Mouse (Mus musculus) lung, postnatal 36 days (tissue): Measurements from ENCODE around the gene Olfr209.
"Not testable (repeated sequence)": the region's sequence is repeated elsewhere in the genome, so short reads cannot be mapped to it uniquely, and the experiment has no call there.

ENCODE experiments used
- DNase-seq: peaks from one replicate; pipeline ENCODE4 v3.0.0; 2022; ENCODE audit warnings: mixed read lengths

Gene Olfr209

GRCm38 (mm10) chr16:59363893-59364292, at the start of gene Olfr209:
Olfr209 (minus strand) TSS chr16:59363993.
- no peak for DNase-seq

DNA sequence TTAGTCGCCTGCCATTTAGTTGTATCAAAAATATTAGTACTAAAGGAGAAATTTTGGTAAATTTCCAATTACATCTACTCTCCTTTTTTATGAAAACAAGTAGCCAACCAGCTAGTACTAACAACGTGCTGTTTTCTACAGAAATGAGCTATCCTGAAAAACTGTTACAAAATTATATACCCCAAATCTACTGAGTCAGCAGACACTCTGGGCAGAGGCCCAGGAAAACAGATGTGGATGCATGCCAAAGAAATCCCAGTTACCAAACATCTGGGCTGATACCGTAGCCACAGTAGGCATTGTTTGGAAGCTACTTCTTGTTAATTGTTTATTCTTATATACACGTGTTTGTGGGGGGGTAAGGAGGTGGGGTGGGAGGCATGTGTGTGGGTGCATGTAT, 49.7 kb upstream of the Olfr209 start:
- DNase-seq: no peak

DNA sequence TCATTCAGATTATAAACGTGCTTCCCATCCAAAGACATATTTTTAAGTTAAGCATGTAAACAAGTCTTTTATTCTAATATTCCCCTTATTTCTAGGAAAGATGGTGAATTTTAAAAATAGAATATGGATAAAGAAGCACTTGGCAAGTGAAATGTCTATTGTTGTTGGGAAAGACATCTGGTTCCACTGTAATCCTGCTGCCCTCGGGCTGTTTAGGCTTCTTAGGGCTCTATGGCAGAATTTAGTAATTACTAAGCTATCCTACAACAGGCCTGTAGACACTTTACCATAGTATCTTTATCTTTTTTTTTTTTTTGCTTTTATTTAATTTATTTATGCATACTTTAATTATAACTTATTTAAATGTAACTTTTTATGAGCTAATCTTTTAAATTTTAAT, 46.0 kb upstream of the Olfr209 start:
- no peak for DNase-seq

DNA sequence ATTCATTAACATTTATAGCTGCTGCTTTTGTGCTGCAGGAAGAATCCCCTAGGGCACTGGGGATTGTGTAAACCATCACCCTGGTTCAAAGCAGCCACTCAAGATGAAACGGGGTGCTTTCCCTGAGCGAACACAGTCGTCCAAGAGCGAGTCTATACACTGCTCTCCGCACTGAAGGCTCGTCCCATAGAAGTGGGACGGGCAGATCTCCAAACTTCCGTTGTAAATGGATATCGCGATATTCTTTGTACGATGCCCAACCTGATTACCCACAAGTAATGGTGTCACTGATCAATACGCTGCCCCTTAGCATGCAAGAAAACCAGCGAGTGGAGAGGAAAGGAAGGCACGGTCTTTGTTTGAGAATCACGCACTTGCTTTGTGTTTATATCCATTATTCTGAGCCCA, 45.6 kb upstream of the Olfr209 start:
- no peak for DNase-seq

- no peak for DNase-seq
These were observed 43.2 kb upstream of the Olfr209 start, which contains the start of gene Gabrr3 for GRCm38 (mm10) chr16:59407032-59407431. Gabrr3 (plus strand) TSS chr16:59407332.

- no peak for DNase-seq
These were observed 41.0 kb upstream of the Olfr209 start for GRCm38 (mm10) chr16:59404798-59405197.

GRCm38 (mm10) chr16:59403684-59404083, 39.9 kb upstream of the Olfr209 start:
- DNase-seq: peak; percentile 10

DNA sequence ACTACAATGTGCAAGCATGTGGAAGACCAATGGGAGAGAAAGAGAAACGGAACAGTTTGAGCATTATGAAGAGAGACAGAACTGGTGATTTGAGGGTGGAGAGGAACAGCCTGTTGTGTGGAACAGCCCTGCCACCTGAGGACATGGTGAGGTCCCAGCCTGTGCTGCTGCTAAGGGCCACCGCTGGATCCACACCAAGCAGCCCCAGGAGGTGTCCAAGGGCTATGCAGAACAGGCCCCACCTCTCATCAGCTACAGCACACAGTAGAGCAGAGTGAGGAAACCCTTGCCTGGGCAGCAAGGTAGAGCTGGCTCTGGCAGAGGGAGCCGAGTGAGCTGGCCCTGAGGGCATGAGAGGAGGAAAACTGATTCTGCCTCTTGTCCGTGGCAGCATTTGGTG, 38.2 kb upstream of the Olfr209 start:
- DNase-seq: no peak

DNA sequence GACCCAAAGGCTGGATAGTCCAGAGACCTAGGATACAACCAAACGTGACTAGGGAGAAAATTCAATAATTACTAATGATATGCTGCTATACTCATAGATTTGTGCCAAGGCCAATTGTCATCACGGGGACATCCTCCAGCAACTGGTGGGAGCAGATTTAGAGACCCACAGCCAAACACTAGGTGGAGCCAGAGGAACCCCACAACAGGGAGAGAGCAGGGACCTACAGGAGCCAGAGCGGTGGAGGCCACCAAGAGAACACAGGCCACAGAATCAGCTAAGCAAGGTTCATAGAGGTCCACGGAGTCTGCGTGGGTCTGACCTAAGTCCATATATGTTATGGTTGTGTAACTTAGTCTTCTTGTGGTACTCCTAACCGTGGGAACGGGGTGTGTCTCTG, 37.3 kb upstream of the Olfr209 start:
- no peak for DNase-seq

- no peak for DNase-seq
These were observed 29.5 kb upstream of the Olfr209 start for GRCm38 (mm10) chr16:59393300-59393699.

- DNase-seq: no peak
These were observed 14.6 kb downstream of the Olfr209 start, which contains the start of gene Olfr206 for GRCm38 (mm10) chr16:59349146-59349545. Olfr206 (minus strand) TSS chr16:59349246.

DNA sequence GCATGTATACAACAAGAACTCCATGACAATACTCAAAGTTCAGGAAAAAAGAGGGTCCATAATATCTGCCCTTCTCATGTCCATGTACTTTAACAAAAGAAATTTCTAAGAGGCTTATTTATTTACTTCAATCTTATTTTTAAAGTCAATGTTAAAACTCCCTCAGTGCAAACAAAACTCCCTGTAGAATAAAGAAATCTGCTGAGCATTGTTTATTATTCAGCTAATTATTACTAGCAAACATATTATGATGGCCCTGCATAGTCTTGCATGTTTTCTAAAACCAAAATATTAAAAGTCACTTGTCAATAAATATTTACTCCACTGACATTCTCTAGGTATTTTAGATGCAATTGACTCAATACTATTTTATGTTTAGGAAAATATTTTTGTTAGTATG, 32.8 kb downstream of the Olfr209 start, which contains the start of gene Olfr205:
TSS of gene Olfr205 (minus strand) at position 101 of the 400 bp plus-strand sequence.
- DNase-seq: no peak

DNA sequence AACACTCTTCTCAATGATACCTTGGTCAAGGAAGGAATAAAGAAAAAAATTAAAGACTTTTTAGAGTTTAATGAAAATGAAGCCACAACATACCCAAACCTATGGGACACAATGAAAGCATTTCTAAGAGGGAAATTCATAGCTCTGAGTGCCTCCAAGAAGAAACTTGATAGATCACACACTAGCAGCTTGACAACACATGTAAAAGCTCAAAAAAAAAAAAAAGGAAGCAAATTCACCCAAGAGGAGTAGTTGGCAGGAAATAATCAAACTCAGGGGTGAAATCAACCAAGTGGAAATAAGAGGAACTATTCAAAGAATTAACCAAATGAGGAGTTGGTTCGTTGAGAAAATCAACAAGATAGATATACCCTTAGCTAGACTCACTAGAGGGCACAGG, 40.5 kb downstream of the Olfr209 start:
- not testable (repeated sequence) for DNase-seq

DNA sequence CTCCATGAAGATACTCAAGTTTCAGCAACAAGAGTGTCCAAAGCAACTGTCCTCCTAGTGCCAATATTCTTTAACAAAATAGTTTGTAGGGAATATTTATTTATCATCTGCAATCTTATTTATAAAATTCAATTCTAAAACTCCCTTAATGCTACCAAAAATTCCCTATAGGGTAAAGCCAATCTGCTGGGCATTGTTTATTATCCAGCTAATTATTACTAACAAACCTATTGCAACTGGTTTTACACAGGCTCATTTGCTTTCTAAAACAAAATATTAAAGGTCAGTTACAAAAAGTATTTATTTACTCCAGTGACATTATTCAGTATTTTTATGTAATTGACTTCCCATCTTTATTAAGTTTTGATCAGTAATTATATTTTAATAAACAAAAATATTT, 45.6 kb downstream of the Olfr209 start, which contains the start of gene Olfr204:
TSS of gene Olfr204 (minus strand) at position 101 of the 400 bp plus-strand sequence.
- no peak for DNase-seq
